Mouse (Mus musculus): Measurements from ENCODE around the gene Phactr2.
"Not testable (repeated sequence)": the region's sequence is repeated elsewhere in the genome, so short reads cannot be mapped to it uniquely, and the experiment has no call there.

Phactr2 gene

GRCm38 (mm10) chr10:13213956-13214355, 260.3 kb downstream of the Phactr2 start:
- DNase-seq (ENCODE audit: low read depth, low spot score), result no peak

GRCm38 (mm10) chr10:13212829-13213228, 261.4 kb downstream of the Phactr2 start:
- DNase-seq (ENCODE audit: low read depth, low spot score), result no peak

- no peak for DNase-seq (ENCODE audit: low read depth, low spot score)
Observed at GRCm38 (mm10) chr10:13212326-13212725, 261.9 kb downstream of the Phactr2 start.

- DNase-seq (ENCODE audit: low read depth, low spot score), result no peak
Observed at GRCm38 (mm10) chr10:13209930-13210637, 264.1 kb downstream of the Phactr2 start.

- no peak for DNase-seq (ENCODE audit: low read depth, low spot score)
Observed at GRCm38 (mm10) chr10:13209506-13209905, 264.7 kb downstream of the Phactr2 start.

- no peak for DNase-seq (ENCODE audit: low read depth, low spot score)
Observed at GRCm38 (mm10) chr10:13209061-13209460, 265.2 kb downstream of the Phactr2 start.

- peak; percentile 6 for DNase-seq (ENCODE audit: low read depth, low spot score)
Observed at GRCm38 (mm10) chr10:13201741-13202293, 272.4 kb downstream of the Phactr2 start.

GRCm38 (mm10) chr10:13200862-13201261, 273.4 kb downstream of the Phactr2 start:
- DNase-seq (ENCODE audit: low read depth, low spot score), result no peak

GRCm38 (mm10) chr10:13199234-13199633, 275.0 kb downstream of the Phactr2 start:
- no peak for DNase-seq (ENCODE audit: low read depth, low spot score)

GRCm38 (mm10) chr10:13196872-13197507, 277.2 kb downstream of the Phactr2 start:
- no peak for DNase-seq (ENCODE audit: low read depth, low spot score)

GRCm38 (mm10) chr10:13193496-13193895, 280.7 kb downstream of the Phactr2 start:
- DNase-seq (ENCODE audit: low read depth, low spot score), result not testable (repeated sequence)

- DNase-seq (ENCODE audit: low read depth, low spot score), result peak; percentile 82
Observed at GRCm38 (mm10) chr10:13192731-13193351, 281.4 kb downstream of the Phactr2 start, which contains the start of gene Ltv1. Gene Ltv1, minus strand, starts transcription at chr10:13193168.

- DNase-seq (ENCODE audit: low read depth, low spot score), result no peak
Observed at GRCm38 (mm10) chr10:13189881-13190280, 284.3 kb downstream of the Phactr2 start.

GRCm38 (mm10) chr10:13186754-13187153, 287.5 kb downstream of the Phactr2 start:
- DNase-seq (ENCODE audit: low read depth, low spot score), result no peak

GRCm38 (mm10) chr10:13184170-13184766, 289.9 kb downstream of the Phactr2 start:
- no peak for DNase-seq (ENCODE audit: low read depth, low spot score)

- DNase-seq (ENCODE audit: low read depth, low spot score), result no peak
Observed at GRCm38 (mm10) chr10:13180211-13180610, 294.0 kb downstream of the Phactr2 start.

GRCm38 (mm10) chr10:13177973-13178624, 296.1 kb downstream of the Phactr2 start, which contains the start of gene Zc2hc1b:
Gene Zc2hc1b, minus strand, starts transcription at chr10:13178023.
- no peak for DNase-seq (ENCODE audit: low read depth, low spot score)

- no peak for DNase-seq (ENCODE audit: low read depth, low spot score)
Observed at GRCm38 (mm10) chr10:13175866-13176265, 298.3 kb downstream of the Phactr2 start.

- no peak for DNase-seq (ENCODE audit: low read depth, low spot score)
Observed at GRCm38 (mm10) chr10:13172798-13173221, 301.4 kb downstream of the Phactr2 start.

- no peak for DNase-seq (ENCODE audit: low read depth, low spot score)
Observed at GRCm38 (mm10) chr10:13171461-13171860, 302.8 kb downstream of the Phactr2 start.

GRCm38 (mm10) chr10:13170739-13171448, 303.3 kb downstream of the Phactr2 start:
- DNase-seq (ENCODE audit: low read depth, low spot score), result no peak

Measured in c-Kit-negative CD71-positive TER-119-positive erythroid progenitor cells, embryonic 14.5 days (primary cell).